Mouse (Mus musculus): ENCODE results near the gene C1qtnf1. TPM values are rescaled to one million over a fixed set of nuclear protein-coding genes. Genes with fewer than 3 reads are reported as not detected.
A peak's percentile ranks its signal among the peaks of the same experiment; 100 is the strongest.

C1qtnf1 gene
- total and polyA plus RNA-seq, 3 experiments: 15.2 to 16.0 (median 15.3) TPM

GRCm38 (mm10) chr11:118481751-118482150, 53.7 kb downstream of the C1qtnf1 start:
- 90% methylated on average over 14 of the region's 14 CpGs for WGBS
- Histone ChIP-seq H3K79me2 (replicated peaks; ENCODE audit: control insufficient read depth, insufficient read depth, low read length) (no peaks in the 10 kb centered on the region), H3K36me3 (ENCODE audit: control insufficient read depth, insufficient read depth, low read length) (no peaks in the 10 kb centered on the region), H3K4me1 (ENCODE audit: control insufficient read depth, insufficient read depth, low read length) (no peaks in the 10 kb centered on the region; the same call in 1 of the 2 replicates), H3K9ac (ENCODE audit: low read depth, low read length) (no peak overlapping the region), H3K27me3 (ENCODE audit: control insufficient read depth, insufficient read depth, low read length) (no peaks in the 10 kb centered on the region), H3K27ac (no peak overlapping the region), H3K4me3 (no peak overlapping the region)
- intact Hi-C loops (cut with DNase I): no loop called here
- TF ChIP-seq POLR2A (IDR thresholded peaks at IDR 0.05; ENCODE audit: insufficient read depth, low read depth, low read length): no peak
- TF ChIP-seq EP300 (IDR thresholded peaks at IDR 0.05; ENCODE audit: insufficient read depth, low read depth, low read length): no peak
- DNase-seq: no peak

- Histone ChIP-seq H3K27ac (no peak overlapping the region), H3K79me2 (replicated peaks; ENCODE audit: control insufficient read depth, insufficient read depth, low read length) (no peaks in the 10 kb centered on the region), H3K4me1 (ENCODE audit: control insufficient read depth, insufficient read depth, low read length) (no peaks in the 10 kb centered on the region; the same call in 1 of the 2 replicates), H3K27me3 (ENCODE audit: control insufficient read depth, insufficient read depth, low read length) (no peaks in the 10 kb centered on the region), H3K4me3 (no peak overlapping the region), H3K9ac (ENCODE audit: low read depth, low read length) (no peak overlapping the region), H3K36me3 (ENCODE audit: control insufficient read depth, insufficient read depth, low read length) (no peaks in the 10 kb centered on the region)
- TF ChIP-seq CTCF (IDR thresholded peaks at IDR 0.05) (no peak), EP300 (IDR thresholded peaks at IDR 0.05; ENCODE audit: insufficient read depth, low read depth, low read length) (no peak), POLR2A (IDR thresholded peaks at IDR 0.05; ENCODE audit: insufficient read depth, low read depth, low read length) (no peak)
- 90% methylated on average over 8 of the region's 8 CpGs for WGBS
- no peak for DNase-seq
- intact Hi-C loops (cut with DNase I): no loop called here
Measured at GRCm38 (mm10) chr11:118484169-118484568, 56.2 kb downstream of the C1qtnf1 start.

- Histone ChIP-seq H3K4me3 (no peak overlapping the region), H3K4me1 (ENCODE audit: control insufficient read depth, insufficient read depth, low read length) (no peaks in the 10 kb centered on the region), H3K9ac (ENCODE audit: low read depth, low read length) (no peak overlapping the region), H3K27ac (no peak overlapping the region), H3K79me2 (replicated peaks; ENCODE audit: control insufficient read depth, insufficient read depth, low read length) (no peaks in the 10 kb centered on the region), H3K27me3 (ENCODE audit: control insufficient read depth, insufficient read depth, low read length) (no peaks in the 10 kb centered on the region), H3K36me3 (ENCODE audit: control insufficient read depth, insufficient read depth, low read length) (no peaks in the 10 kb centered on the region)
- WGBS: 78% methylated on average over 11 of the region's 11 CpGs
- no peak for DNase-seq
- TF ChIP-seq POLR2A (IDR thresholded peaks at IDR 0.05; ENCODE audit: insufficient read depth, low read depth, low read length) (no peak), CTCF (IDR thresholded peaks at IDR 0.05) (no peak), EP300 (IDR thresholded peaks at IDR 0.05; ENCODE audit: insufficient read depth, low read depth, low read length) (no peak)
- intact Hi-C loops (cut with DNase I): no loop called here
Measured at GRCm38 (mm10) chr11:118485338-118485737, 57.3 kb downstream of the C1qtnf1 start.

GRCm38 (mm10) chr11:118485780-118486179, 57.8 kb downstream of the C1qtnf1 start:
- 91% methylated on average over 3 of the region's 3 CpGs for WGBS
- H3K27ac ChIP-seq: no peak overlapping the region

GRCm38 (mm10) chr11:118486281-118486680, 58.3 kb downstream of the C1qtnf1 start:
- 86% methylated on average over 6 of the region's 6 CpGs for WGBS
- H3K9ac ChIP-seq (ENCODE audit: low read depth, low read length): no peak overlapping the region
- no peaks in the 10 kb centered on the region for H3K27me3 ChIP-seq (ENCODE audit: control insufficient read depth, insufficient read depth, low read length)
- no peaks in the 10 kb centered on the region for H3K36me3 ChIP-seq (ENCODE audit: control insufficient read depth, insufficient read depth, low read length)
- no peak overlapping the region for H3K27ac ChIP-seq
- H3K4me1 ChIP-seq (ENCODE audit: control insufficient read depth, insufficient read depth, low read length): no peaks in the 10 kb centered on the region
- no peak for TF ChIP-seq EP300 (IDR thresholded peaks at IDR 0.05; ENCODE audit: insufficient read depth, low read depth, low read length)
- no peak for TF ChIP-seq CTCF (IDR thresholded peaks at IDR 0.05)
- no peak for TF ChIP-seq POLR2A (IDR thresholded peaks at IDR 0.05; ENCODE audit: insufficient read depth, low read depth, low read length)
- intact Hi-C loops (cut with DNase I): no loop called here
- no peaks in the 10 kb centered on the region for H3K79me2 ChIP-seq (replicated peaks; ENCODE audit: control insufficient read depth, insufficient read depth, low read length)
- no peak overlapping the region for H3K4me3 ChIP-seq
- DNase-seq: no peak

More at GRCm38 (mm10) chr11:118485780-118486179, 57.8 kb downstream of the C1qtnf1 start:
- H3K9ac ChIP-seq (ENCODE audit: low read depth, low read length): no peak overlapping the region
- no peaks in the 10 kb centered on the region for H3K36me3 ChIP-seq (ENCODE audit: control insufficient read depth, insufficient read depth, low read length)
- no peaks in the 10 kb centered on the region for H3K27me3 ChIP-seq (ENCODE audit: control insufficient read depth, insufficient read depth, low read length)
- intact Hi-C loops (cut with DNase I): no loop called here
- no peak for TF ChIP-seq POLR2A (IDR thresholded peaks at IDR 0.05; ENCODE audit: insufficient read depth, low read depth, low read length)
- no peak for TF ChIP-seq EP300 (IDR thresholded peaks at IDR 0.05; ENCODE audit: insufficient read depth, low read depth, low read length)
- TF ChIP-seq CTCF (IDR thresholded peaks at IDR 0.05): no peak
- no peak for DNase-seq
- H3K4me3 ChIP-seq: no peak overlapping the region
- H3K79me2 ChIP-seq (replicated peaks; ENCODE audit: control insufficient read depth, insufficient read depth, low read length): no peaks in the 10 kb centered on the region
- H3K4me1 ChIP-seq (ENCODE audit: control insufficient read depth, insufficient read depth, low read length): no peaks in the 10 kb centered on the region

- Histone ChIP-seq H3K4me1 (ENCODE audit: control insufficient read depth, insufficient read depth, low read length) (no peaks in the 10 kb centered on the region), H3K9ac (ENCODE audit: low read depth, low read length) (peak overlapping the region; percentile 20; the same call in 1 of the 2 replicates), H3K4me3 (no peak overlapping the region), H3K79me2 (replicated peaks; ENCODE audit: control insufficient read depth, insufficient read depth, low read length) (no peaks in the 10 kb centered on the region), H3K27me3 (ENCODE audit: control insufficient read depth, insufficient read depth, low read length) (no peaks in the 10 kb centered on the region), H3K36me3 (ENCODE audit: control insufficient read depth, insufficient read depth, low read length) (no peaks in the 10 kb centered on the region), H3K27ac (no peak overlapping the region)
- 58% methylated on average over 29 of the region's 29 CpGs for WGBS
- no peak for TF ChIP-seq CTCF (IDR thresholded peaks at IDR 0.05)
- no peak for TF ChIP-seq POLR2A (IDR thresholded peaks at IDR 0.05; ENCODE audit: insufficient read depth, low read depth, low read length)
- TF ChIP-seq EP300 (IDR thresholded peaks at IDR 0.05; ENCODE audit: insufficient read depth, low read depth, low read length): no peak
- intact Hi-C loops (cut with DNase I): no loop called here
- DNase-seq: no peak
Measured at GRCm38 (mm10) chr11:118486881-118487772, 59.1 kb downstream of the C1qtnf1 start.
